Mouse (Mus musculus) thymus, postnatal 36 days (tissue): Measurements from ENCODE around the gene 1600012H06Rik.
A peak's percentile ranks its signal among the peaks of the same experiment; 100 is the strongest.
"Not testable (repeated sequence)": the region's sequence is repeated elsewhere in the genome, so short reads cannot be mapped to it uniquely, and the experiment has no call there.

Experiments used
- DNase-seq, 2 experiments: peaks; one replicate each; pipeline ENCODE4 v3.0.0; 2022; ENCODE audit warnings: mixed read lengths in 2 of 2

Gene 1600012H06Rik

DNA sequence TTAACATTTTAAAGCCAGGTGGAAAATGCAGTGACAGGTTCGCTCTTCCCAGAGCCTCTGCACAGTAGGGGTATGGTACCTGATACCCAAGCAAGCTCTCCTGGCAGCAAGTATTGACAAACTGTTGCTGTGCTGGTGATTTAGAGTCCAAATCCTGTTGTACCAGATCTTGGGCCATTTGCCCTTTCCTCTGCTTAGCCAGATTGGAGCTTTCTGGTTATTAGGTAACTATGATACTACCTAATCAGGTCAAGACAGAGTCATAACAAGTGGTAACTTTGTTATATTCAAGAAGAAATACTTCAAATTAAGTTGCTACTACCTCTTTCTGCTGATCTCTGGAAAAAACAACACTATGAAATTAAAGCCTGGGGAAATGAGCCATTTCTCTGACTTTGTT, 1.6 kb downstream of the 1600012H06Rik start:
- no peak for DNase-seq

DNA sequence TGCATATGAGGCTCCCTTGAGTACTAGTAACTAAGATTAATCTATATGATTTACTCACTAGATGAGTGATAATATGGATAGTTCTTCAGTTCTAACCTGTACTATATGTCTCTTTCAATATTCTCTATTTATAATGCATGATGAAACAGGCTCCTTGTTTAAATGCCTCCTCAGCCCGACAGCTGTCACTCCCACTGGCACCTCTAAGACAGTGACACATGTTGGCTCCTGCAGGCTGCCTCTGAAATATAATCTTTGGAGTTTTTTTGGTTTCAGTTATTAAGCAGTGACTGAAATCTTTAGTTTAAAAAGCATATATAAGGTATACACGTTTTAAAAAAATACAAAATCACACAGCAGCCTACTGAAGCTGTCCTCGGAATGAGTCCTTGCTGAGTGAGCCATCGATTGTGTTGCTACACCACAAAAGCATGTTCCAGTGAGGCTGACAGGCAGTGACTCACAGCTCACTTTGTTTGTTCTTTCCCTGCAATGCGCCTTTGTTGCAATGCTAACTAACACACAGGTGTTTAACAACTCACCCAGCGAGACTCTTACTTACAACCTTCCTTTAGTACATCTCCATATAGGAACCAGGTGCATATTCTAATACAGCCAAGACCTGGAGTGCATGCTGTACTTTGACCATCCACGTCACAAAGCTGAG, 6.3 kb downstream of the 1600012H06Rik start:
- DNase-seq, result no peak

DNA sequence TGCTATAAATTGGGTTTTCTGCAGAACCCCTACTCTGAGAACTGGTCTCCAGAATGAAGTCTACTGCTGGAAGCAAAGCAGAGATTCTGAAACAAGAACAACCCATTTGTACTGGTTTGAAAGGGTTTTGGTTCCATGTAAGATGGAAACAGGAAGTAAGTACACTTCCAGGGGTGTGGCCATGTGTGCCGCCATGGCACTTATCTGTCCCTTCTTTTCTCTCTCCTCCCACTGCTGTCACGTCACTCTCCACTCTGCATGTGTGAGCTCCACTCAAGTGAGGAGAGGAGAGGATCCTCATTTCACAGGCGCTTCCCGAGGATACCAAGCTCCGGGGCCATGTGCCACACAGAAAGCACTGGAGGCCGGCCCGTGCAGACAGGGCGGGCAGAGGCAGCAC, 10.5 kb downstream of the 1600012H06Rik start:
- DNase-seq, result no peak

- no peak for DNase-seq
Observed at GRCm38 (mm10) chr17:14958686-14959327, 15.8 kb downstream of the 1600012H06Rik start.

GRCm38 (mm10) chr17:14959979-14960378, 17.0 kb downstream of the 1600012H06Rik start:
- DNase-seq, result peak in 1 of 2 experiments; percentile 19

DNA sequence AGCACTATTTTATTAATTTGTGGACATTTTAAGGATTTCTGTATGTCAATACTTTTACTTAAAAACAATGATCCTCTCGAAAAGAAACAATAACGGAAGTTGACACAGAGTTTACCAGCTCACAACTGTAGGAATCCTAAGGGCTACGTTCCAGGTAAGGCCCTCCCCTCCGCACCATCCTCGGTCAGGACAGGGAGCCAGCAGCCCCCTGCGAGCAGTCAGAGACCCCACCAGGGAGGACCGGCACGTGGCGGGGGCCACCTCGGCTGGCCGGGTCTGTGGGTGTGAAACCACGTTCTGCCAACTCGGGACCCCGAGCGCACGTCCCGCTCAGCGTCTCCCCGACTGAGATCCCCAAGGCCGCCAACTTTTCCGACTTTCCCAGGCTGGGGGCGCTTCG, 17.5 kb downstream of the 1600012H06Rik start:
- peak; percentile 32 to 52 for DNase-seq

DNA sequence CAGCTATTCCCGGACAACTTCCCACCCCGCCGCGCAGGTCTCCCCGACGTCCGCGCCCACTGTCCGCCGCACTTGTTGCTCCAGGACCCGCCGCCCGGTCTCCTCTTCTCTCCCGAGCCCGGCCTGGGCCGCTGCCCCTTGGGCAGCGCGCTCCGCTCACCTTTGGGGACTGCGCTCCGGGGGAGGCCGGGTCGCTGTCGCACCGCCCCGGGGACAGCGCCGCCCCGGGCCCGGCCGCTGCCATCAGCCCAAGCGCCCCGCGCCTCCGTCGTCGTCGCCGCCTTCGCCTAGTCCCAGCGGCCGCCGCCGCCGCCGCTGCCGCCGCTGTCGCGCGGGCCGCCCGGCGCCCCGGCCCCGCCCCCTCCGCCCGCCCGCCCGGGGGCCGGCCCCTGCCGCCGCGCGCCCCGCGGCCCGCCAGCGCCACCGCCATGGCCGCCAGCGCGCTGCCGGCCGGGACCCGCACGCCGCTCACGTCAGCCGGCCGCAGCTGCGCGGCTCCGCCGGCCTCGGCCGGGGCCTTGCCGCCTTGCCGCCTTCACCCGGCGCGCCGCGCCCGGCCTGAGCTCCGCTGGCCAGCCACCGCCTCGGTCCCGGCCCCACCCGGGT, 18.1 kb downstream of the 1600012H06Rik start, which contains the start of gene Phf10:
TSS of gene Phf10 (minus strand) at position 323 of the 606 bp plus-strand sequence.
- peak; percentile 38 to 59 for DNase-seq

DNA sequence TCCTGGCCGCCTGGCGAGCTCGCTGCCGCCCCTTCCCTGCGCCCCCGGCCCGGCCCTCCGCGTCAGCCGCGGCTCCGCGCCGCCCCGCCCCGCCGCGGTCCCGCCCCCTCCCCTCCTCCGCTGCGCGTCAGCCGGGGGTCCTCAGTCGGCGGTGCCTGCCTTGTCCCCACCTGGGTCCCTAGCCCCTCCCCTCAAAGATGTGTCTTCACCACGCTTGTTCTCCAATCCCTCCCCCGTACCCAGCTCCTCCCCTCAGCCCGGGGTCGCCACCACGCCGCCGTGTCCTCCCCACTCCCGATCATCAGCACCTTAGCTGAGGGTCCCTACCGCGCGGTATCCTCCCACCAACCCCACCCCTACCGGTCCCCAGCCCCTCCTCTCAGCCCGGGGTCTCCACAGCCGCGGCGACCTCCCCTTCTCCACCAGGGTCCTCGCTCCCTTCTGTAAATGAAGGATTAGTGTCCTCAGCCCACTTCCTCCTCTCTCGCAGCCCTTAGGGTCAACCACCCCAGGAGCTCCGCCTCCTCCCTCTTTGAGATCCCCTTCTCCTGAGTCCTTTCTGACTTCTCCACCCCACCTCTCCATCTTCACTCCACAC, 18.7 kb downstream of the 1600012H06Rik start:
- not testable (repeated sequence) for DNase-seq

DNA sequence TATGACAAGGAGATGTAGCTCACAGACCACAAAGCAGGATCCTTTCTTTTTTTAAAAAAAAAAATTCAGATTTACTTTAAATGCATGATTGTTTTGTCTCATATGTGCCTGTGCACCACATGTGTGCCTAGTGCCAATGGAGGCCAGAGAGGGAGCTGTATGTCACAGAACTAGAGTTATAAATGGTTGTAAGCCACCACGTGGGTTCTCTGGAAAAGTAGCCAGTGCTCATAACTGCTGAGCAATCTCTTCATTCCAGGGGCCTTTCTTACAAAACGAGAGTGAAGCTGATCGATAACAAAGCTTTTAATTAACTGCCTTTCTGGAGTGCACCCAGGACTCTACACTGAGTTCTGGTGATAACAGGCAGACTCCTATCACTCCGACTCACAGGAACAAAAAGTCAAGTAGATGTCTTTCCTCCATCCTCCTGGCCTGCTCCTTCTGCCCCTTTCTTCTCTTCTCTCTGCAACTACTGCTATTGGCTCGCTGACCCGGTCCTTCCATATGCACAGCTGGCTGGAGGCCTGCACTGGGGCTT, 25.5 kb downstream of the 1600012H06Rik start:
- not testable (repeated sequence) for DNase-seq

- DNase-seq, result not testable (repeated sequence)
Observed at GRCm38 (mm10) chr17:14977718-14978361, 34.9 kb downstream of the 1600012H06Rik start.

GRCm38 (mm10) chr17:14978362-14979038, 35.5 kb downstream of the 1600012H06Rik start, which contains the start of the genes 9030025P20Rik and Gm3417:
Gene 9030025P20Rik (plus strand): TSS chr17:14978468.
Gene Gm3417 (minus strand): TSS chr17:14978790.
- not testable (repeated sequence) for DNase-seq

DNA sequence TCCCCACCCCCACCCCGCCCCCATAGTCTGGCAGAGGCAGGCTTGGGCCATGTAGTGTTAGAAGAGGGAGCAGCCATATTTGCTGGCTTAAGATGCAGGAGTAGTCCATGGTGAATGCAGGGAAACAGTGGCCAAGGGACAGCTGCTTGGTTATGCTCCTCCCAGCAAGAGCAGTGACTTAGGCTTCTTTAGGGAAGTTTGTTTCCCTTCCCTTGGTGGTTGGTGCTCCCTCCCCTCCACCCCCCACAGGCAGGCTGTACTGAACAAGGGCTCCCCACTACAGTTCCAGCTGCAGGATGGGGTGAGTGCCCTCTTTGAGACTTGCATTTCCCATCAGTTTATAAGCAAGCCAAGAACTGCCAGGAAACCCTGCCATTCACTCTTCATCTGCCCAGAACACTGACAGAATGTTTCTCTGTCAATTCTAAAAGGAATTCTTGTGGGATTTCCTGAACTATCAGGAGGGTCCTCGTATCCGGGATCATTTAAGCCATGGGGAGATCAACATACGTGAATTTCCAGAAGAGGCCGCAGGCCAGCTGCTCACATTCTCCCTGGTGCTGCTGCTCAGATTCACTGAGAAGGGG, 47.2 kb downstream of the 1600012H06Rik start:
- not testable (repeated sequence) for DNase-seq

DNA sequence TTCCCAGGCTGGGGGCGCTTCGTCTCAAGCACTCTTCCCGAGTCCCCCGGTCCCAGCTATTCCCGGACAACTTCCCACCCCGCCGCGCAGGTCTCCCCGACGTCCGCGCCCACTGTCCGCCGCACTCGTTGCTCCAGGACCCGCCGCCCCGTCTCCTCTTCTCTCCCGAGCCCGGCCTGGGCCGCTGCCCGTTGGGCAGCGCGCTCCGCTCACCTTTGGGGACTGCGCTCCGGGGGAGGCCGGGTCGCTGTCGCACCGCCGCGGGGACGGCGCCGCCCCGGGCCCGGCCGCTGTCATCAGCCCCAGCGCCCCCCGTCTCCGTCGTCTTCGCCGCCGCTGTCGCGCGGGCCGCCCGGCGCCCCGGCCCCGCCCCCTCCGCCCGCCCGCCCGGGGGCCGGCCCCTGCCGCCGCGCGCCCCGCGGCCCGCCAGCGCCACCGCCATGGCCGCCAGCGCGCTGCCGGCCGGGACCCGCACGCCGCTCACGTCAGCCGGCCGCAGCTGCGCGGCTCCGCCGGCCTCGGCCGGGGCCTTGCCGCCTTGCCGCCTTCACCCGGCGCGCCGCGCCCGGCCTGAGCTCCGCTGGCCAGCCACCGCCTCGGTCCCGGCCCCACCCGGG, 49.6 kb downstream of the 1600012H06Rik start:
- DNase-seq, result not testable (repeated sequence)

DNA sequence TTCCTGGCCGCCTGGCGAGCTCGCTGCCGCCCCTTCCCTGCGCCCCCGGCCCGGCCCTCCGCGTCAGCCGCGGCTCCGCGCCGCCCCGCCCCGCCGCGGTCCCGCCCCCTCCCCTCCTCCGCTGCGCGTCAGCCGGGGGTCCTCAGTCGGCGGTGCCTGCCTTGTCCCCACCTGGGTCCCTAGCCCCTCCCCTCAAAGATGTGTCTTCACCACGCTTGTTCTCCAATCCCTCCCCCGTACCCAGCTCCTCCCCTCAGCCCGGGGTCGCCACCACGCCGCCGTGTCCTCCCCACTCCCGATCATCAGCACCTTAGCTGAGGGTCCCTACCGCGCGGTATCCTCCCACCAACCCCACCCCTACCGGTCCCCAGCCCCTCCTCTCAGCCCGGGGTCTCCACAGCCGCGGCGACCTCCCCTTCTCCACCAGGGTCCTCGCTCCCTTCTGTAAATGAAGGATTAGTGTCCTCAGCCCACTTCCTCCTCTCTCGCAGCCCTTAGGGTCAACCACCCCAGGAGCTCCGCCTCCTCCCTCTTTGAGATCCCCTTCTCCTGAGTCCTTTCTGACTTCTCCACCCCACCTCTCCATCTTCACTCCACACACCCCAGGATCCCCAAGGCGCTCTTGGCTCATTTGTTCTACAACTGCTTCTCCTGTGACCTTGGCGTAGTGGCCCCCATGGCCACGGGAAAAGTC, 50.3 kb downstream of the 1600012H06Rik start:
- not testable (repeated sequence) for DNase-seq

DNA sequence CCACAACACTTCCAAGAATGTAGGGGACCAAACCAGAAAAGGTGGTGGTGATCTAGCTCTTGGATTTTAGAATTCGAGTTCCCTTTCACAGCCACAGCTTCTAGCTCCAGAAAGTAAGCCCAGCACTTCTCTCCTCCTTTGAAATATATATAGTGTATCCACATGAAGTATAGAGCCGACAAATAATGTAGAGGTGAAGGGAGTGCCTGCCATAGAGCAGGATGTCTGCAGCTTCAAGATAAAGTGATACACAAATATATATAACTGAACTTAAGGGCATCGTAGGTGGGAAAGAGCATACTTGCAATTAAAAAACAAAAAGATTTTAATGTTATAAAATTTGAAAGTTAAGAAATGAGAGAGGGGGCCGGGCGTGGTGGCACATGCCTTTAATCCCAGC, 51.2 kb downstream of the 1600012H06Rik start:
- not testable (repeated sequence) for DNase-seq

GRCm38 (mm10) chr17:15000047-15000446, 57.1 kb downstream of the 1600012H06Rik start:
- DNase-seq, result not testable (repeated sequence)

- DNase-seq, result not testable (repeated sequence)
Observed at GRCm38 (mm10) chr17:15009088-15009487, 66.1 kb downstream of the 1600012H06Rik start.
